Mouse (Mus musculus) neural tube, embryonic 12.5 days (tissue): ENCODE measurements around the gene Arhgap10. TPM values are rescaled to one million over a fixed set of nuclear protein-coding genes. Genes with fewer than 3 reads are reported as not detected.

Source experiments
- ATAC-seq: fragments of 200-750 bp; cut with Nextera tagmentation; 2 replicates; pipeline ENCODE4 v1.8.0; 2017; ENCODE audit warnings: low read depth, mild to moderate bottlenecking, moderate TSS enrichment, moderate library complexity; ENCODE audit not compliant: low FRiP score
- H3K27ac ChIP-seq: fragments of 300-500 bp; sonication (generic); 2 replicates; pipeline ENCODE4 v1.5.1; 2016
- H3K27me3 ChIP-seq: fragments of 300-500 bp; sonication (generic); replicated peaks from 2 replicates; pipeline ENCODE4 v1.6.1; 2016; ENCODE audit warnings: mild to moderate bottlenecking
- H3K36me3 ChIP-seq: fragments of 300-500 bp; sonication (generic); 2 replicates; pipeline ENCODE4 v1.6.1; 2016; ENCODE audit warnings: mild to moderate bottlenecking
- H3K4me1 ChIP-seq: fragments of 300-500 bp; sonication (generic); 2 replicates; pipeline ENCODE4 v1.6.1; 2016
- H3K4me2 ChIP-seq: fragments of 300-500 bp; sonication (generic); replicated peaks from 2 replicates; pipeline ENCODE4 v1.6.1; 2016; ENCODE audit warnings: mild to moderate bottlenecking
- H3K4me3 ChIP-seq: fragments of 300-500 bp; sonication (generic); 2 replicates; pipeline ENCODE4 v1.5.1; 2016
- H3K9ac ChIP-seq: fragments of 300-500 bp; sonication (generic); 2 replicates; pipeline ENCODE4 v1.6.1; 2016; ENCODE audit warnings: mild to moderate bottlenecking
- H3K9me3 ChIP-seq: fragments of 300-500 bp; sonication (generic); 2 replicates; pipeline ENCODE4 v1.6.1; 2016; ENCODE audit warnings: mild to moderate bottlenecking
- WGBS: fragments of 180-500 bp; shearing (Covaris S2); methylation state at CpG from one replicate; pipeline ENCODE4 v1.1.7; 2016; 5-methylcytosine and 5-hydroxymethylcytosine counted together
- polyA plus RNA-seq: library from polyadenylated mRNA; unstranded; fragments of >200 nt; fragmentation: Nextera tagmentation; extraction: Ambion mirVana; gene quantifications from 2 replicates; pipeline ENCODE4 v1.2.1, GENCODE M21; 2016

The Arhgap10 gene
- polyA plus RNA-seq, 1 experiment from 2014 or later = 12.6 TPM

DNA sequence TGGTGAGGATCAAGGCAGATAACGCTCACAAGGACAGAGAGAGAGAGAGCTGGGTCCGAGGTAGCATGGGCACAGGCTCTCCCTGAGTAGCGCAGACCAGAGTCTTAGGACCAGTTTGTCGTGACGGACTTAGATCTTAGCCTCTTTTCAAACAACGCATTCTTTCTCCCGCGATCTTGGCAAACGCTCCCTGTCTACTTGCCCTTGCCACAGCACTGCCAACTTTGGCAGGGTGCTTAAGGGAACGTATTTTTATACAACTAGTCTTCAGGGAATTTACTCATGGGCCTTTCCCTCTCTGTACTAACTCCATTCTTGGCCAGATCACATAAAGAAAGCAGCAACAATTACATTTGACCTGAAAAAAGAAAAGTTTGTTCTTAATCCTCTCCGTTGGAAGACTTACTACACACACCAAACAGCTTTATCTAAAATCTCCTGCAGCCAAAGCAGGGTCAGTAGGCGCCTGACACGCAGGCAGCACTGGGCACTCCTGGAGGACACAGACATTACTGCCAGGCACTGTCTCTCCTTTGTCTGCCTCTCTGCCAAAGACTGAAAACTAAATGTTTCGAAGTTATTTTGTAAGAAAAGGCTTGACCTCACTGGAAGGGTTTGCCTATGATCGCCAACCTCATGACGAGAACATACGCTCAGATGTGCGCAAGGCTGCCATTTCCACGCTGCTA, 109.1 kb downstream of the Arhgap10 start:
- H3K4me2 ChIP-seq = no peak overlapping the region
- H3K36me3 ChIP-seq = 0 out of 2 replicates have a peak, but pooled peaks cover 3% of the 10 kb centered on the region
- H3K9me3 ChIP-seq = no peaks in the 10 kb centered on the region
- no peak overlapping the region for H3K9ac ChIP-seq
- H3K27ac ChIP-seq = no peak overlapping the region
- no peak overlapping the region for H3K4me3 ChIP-seq
- WGBS = 94% methylated on average over 19 of the region's 19 CpGs
- no peaks in the 10 kb centered on the region for H3K27me3 ChIP-seq
- no peak for ATAC-seq
- H3K4me1 ChIP-seq = no peaks in the 10 kb centered on the region

DNA sequence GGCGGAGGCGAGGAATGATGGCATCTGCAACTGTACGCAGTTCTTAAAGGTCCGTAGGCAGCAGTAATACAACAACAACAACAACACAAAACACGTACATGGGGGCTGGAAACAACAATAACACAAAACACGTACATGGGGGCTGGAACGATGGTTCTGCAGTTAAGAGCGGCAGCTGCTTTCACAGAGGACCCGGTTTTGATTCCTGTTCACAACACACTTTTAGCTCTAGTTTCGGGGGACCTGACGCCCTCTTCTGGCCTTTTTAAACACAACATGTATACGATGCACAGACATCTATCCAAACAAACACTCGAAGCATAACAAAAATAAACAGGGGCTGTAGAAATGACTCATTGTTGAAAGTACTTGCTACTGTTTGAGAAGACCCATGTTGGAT, 110.9 kb downstream of the Arhgap10 start:
- Histone ChIP-seq H3K27ac (no peak overlapping the region), H3K4me3 (no peak overlapping the region), H3K36me3 (no peaks in the 10 kb centered on the region), H3K9ac (no peak overlapping the region), H3K4me2 (no peak overlapping the region), H3K27me3 (no peaks in the 10 kb centered on the region), H3K4me1 (no peaks in the 10 kb centered on the region), H3K9me3 (no peaks in the 10 kb centered on the region)
- ATAC-seq = no peak
- WGBS = 70% methylated on average over 13 of the region's 13 CpGs

DNA sequence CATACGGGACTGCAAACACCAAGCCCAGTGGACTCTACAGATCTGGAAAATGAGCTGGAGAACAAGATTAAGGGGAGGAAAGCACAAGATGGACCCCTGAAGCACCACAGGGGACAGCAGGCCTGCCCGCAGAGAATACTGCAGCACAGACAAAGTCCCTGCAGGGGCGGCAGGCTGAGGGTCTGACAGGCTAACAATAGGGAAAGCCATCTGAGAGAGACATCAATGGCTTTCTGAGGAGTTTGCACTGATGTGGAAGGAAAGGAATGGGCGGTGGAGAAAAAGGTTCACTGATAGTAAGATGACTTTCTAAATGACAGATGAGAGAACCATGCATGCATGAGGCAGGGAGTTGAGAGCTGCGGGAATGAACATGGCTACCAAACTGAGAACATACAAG, 111.3 kb downstream of the Arhgap10 start:
- 0 out of 2 replicates have a peak, but pooled peaks have one; percentile 56 for ATAC-seq
- no peak overlapping the region for H3K4me3 ChIP-seq
- WGBS = 42% methylated on average over 5 of the region's 5 CpGs
- no peaks in the 10 kb centered on the region for H3K9me3 ChIP-seq
- no peak overlapping the region for H3K4me2 ChIP-seq
- H3K27ac ChIP-seq = no peak overlapping the region
- no peaks in the 10 kb centered on the region for H3K4me1 ChIP-seq
- no peak overlapping the region for H3K9ac ChIP-seq
- no peaks in the 10 kb centered on the region for H3K36me3 ChIP-seq
- H3K27me3 ChIP-seq = no peaks in the 10 kb centered on the region

DNA sequence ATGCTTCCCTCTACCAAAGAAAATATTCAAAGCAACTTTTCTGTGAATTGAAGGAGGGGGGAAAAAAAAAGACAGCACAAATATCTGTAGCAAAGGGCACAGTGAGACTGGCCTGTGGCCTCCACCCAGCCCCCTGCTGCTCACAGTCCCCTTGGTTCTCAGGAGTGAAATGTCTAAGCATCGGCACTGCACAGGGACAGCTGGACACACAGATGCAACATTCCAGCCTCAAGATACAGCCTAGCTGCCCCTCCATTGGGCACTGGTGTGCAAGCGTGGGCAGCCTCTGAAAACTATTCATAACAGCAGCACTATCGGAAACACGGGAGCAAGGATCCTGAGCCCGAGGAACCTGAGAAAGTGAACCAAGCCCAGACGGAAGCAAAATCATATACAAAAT, 113.7 kb downstream of the Arhgap10 start:
- no peak overlapping the region for H3K9ac ChIP-seq
- H3K9me3 ChIP-seq = no peaks in the 10 kb centered on the region
- 74% methylated on average over 6 of the region's 6 CpGs for WGBS

DNA sequence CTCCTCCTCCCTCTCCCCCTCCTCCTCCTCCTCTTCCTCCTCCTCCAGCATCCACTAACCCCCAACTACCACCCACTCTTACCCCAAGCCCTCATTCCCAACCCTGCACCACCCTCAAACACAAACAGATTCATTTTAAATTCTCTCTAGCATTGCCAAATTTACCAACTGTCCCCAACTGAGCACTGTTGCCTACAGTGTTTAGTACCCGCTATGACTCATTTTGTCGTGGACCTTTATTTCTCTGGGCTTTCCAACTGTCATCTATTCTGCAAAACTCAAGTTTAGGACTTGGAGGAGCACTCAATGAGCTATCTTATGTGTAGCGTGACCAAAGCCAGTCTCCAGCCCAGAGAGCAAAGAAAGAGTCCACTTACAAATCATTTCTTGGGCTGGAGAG, 115.8 kb downstream of the Arhgap10 start:
- H3K36me3 ChIP-seq = peaks cover 10% of the 10 kb centered on the region; the same call in 1 of the 2 replicates
- H3K27me3 ChIP-seq = no peaks in the 10 kb centered on the region
- 92% methylated on average over 3 of the region's 3 CpGs for WGBS
- no peak overlapping the region for H3K27ac ChIP-seq
- ATAC-seq = no peak
- no peak overlapping the region for H3K4me2 ChIP-seq
- no peak overlapping the region for H3K4me3 ChIP-seq
- H3K9ac ChIP-seq = no peak overlapping the region
- H3K9me3 ChIP-seq = 0 out of 2 replicates have a peak, but pooled peaks cover 9% of the 10 kb centered on the region
- H3K4me1 ChIP-seq = no peaks in the 10 kb centered on the region

More for the DNA sequence above, 113.7 kb downstream of the Arhgap10 start:
- no peak for ATAC-seq
- no peaks in the 10 kb centered on the region for H3K27me3 ChIP-seq
- no peak overlapping the region for H3K4me3 ChIP-seq
- no peaks in the 10 kb centered on the region for H3K36me3 ChIP-seq
- H3K4me1 ChIP-seq = no peaks in the 10 kb centered on the region
- H3K27ac ChIP-seq = no peak overlapping the region
- no peak overlapping the region for H3K4me2 ChIP-seq

DNA sequence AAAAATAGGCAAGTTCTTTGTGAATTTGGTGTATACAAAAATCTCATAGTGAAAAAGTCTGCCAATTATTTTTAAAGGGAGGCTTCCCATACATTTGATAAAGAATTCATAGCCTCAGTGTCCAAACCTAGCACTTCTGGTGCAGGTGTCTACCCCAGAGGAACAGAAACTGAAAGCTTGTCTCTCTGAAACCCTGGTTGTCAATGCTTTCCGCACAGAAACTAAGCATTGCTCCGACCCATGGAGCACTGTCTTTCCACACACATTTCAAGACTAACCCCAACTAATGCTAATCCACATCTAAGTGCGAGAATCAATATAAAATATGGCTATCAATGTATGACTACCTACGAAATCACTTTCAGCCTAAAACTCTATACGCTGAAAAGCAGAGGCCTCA, 116.6 kb downstream of the Arhgap10 start:
- 0 out of 2 replicates have a peak, but pooled peaks cover 14% of the 10 kb centered on the region for H3K9me3 ChIP-seq
- WGBS = 96% methylated on average over 5 of the region's 5 CpGs

DNA sequence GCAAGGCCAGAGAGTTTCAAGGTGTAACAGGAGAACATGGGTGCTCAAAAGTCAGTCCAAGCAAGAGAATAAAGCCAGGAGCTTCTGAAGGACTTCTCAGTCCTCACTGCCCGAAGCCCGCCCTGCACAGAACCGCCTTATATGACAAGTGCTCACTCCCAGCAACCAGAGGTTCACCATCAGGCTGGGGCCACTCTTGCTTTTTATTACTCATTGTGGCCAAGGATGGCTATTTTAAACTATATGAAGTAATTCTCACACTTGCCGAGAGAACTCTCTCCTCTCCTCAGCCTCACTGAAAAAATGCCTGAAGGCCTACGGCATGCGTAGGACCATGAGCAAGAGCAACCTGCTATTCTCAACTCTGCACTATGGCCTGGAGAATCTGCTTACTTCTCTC, 133.7 kb downstream of the Arhgap10 start:
- H3K27ac ChIP-seq = no peak overlapping the region
- H3K36me3 ChIP-seq = no peaks in the 10 kb centered on the region; the same call in 1 of the 2 replicates
- no peak overlapping the region for H3K9ac ChIP-seq
- no peak overlapping the region for H3K4me2 ChIP-seq
- H3K9me3 ChIP-seq = no peaks in the 10 kb centered on the region
- H3K4me1 ChIP-seq = no peaks in the 10 kb centered on the region
- 95% methylated on average over 6 of the region's 6 CpGs for WGBS
- H3K27me3 ChIP-seq = no peaks in the 10 kb centered on the region
- no peak overlapping the region for H3K4me3 ChIP-seq
- no peak for ATAC-seq

More for the DNA sequence above, 116.6 kb downstream of the Arhgap10 start:
- Histone ChIP-seq H3K4me1 (no peaks in the 10 kb centered on the region), H3K27ac (no peak overlapping the region), H3K36me3 (peaks cover 15% of the 10 kb centered on the region; the same call in 1 of the 2 replicates), H3K27me3 (no peaks in the 10 kb centered on the region), H3K4me3 (no peak overlapping the region), H3K4me2 (no peak overlapping the region), H3K9ac (no peak overlapping the region)
- ATAC-seq = no peak

DNA sequence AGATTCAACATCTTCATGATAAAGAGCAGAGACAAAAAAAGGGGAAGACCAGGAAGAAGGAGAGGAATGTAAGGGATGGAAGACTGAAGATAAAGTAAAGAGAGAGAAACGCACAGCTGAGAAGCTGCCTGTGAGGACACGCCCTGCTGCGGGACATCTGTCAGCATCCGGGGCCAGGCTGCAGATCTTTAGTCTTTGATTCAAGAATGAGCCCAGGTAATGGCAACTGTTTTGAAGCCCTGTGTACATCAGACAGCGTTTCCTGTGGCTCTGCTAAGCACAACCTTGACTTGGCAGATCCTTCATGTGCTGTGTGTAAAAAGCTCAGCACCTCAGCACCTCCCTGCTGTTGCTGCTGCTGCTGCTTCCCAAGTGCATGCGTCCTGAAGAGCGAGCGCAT, 134.1 kb downstream of the Arhgap10 start:
- no peak overlapping the region for H3K27ac ChIP-seq
- H3K4me1 ChIP-seq = no peaks in the 10 kb centered on the region
- H3K36me3 ChIP-seq = no peaks in the 10 kb centered on the region; the same call in 1 of the 2 replicates
- no peak overlapping the region for H3K4me3 ChIP-seq
- no peak overlapping the region for H3K4me2 ChIP-seq
- H3K9me3 ChIP-seq = no peaks in the 10 kb centered on the region
- 93% methylated on average over 8 of the region's 8 CpGs for WGBS
- no peak for ATAC-seq
- H3K27me3 ChIP-seq = no peaks in the 10 kb centered on the region
- H3K9ac ChIP-seq = no peak overlapping the region

DNA sequence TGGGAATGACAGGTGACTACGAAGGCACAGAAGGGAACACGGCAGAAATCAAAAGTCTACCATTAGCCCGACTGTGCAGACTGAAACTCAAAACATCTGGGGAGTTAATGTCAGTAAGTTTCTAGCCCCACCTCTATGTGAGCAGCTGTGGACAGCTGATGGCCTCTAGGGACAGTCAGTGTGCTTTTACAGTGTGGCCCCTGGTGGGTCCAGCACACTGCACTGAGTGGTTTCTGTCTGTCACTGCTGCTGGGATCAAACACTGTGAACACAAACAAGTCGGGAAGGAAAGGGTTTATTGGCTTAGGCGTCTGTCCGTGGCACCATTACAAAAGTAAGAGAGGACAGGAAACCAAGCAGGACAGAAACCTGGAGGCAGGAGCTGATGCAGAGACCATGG, 136.9 kb downstream of the Arhgap10 start:
- Histone ChIP-seq H3K27ac (no peak overlapping the region), H3K4me1 (no peaks in the 10 kb centered on the region), H3K4me2 (no peak overlapping the region), H3K9ac (no peak overlapping the region), H3K4me3 (no peak overlapping the region), H3K27me3 (no peaks in the 10 kb centered on the region), H3K36me3 (no peaks in the 10 kb centered on the region; the same call in 1 of the 2 replicates), H3K9me3 (no peaks in the 10 kb centered on the region)
- ATAC-seq = no peak
- WGBS = 70% methylated on average over 6 of the region's 6 CpGs

DNA sequence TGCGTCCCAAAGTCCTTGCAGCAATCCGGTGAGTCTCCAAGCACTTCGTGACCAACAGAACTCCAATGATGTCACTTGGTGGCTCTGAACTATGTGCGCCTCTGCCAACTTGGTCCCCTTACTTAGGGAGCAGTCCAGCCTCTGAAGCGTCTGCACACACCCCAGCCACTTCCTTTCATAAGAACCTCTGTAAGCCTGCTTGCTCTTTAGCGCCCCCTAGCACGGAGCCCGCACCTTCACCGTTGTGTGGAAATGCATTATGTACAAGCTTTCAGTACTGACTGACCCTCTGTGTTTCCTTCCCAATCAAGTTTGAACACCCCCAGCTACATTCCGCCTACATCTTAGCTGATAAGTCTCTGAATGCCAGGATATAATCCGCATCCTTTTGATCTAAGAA, 138.5 kb downstream of the Arhgap10 start:
- no peak overlapping the region for H3K4me3 ChIP-seq
- H3K4me2 ChIP-seq = no peak overlapping the region
- WGBS = 62% methylated on average over 11 of the region's 11 CpGs
- H3K36me3 ChIP-seq = no peaks in the 10 kb centered on the region; the same call in 1 of the 2 replicates
- H3K27me3 ChIP-seq = no peaks in the 10 kb centered on the region
- H3K4me1 ChIP-seq = no peaks in the 10 kb centered on the region
- no peaks in the 10 kb centered on the region for H3K9me3 ChIP-seq
- ATAC-seq = 0 out of 2 replicates have a peak, but pooled peaks have one; percentile 34
- H3K27ac ChIP-seq = no peak overlapping the region
- no peak overlapping the region for H3K9ac ChIP-seq

DNA sequence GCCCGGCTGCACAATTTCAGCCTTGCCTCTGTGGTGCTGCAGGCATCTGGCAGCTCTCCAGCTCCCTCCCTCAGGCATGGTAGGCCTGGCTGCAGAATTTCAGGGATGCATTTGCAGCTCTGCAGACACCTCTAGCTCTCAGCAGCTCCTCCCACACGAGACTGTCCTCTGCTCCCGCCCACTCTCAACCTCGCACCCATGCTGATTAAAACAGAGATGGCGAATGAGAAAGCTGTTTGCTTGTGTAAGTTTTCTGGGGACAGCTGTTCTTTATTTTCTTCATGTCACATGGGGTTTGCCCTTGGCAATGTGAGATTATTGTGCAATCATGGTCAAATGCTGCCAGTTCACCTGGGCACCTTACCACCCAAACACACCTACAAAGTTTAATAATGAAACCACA, 141.3 kb downstream of the Arhgap10 start:
- ATAC-seq = no peak
- H3K4me3 ChIP-seq = no peak overlapping the region
- no peaks in the 10 kb centered on the region for H3K36me3 ChIP-seq
- no peak overlapping the region for H3K4me2 ChIP-seq
- no peaks in the 10 kb centered on the region for H3K9me3 ChIP-seq
- no peak overlapping the region for H3K9ac ChIP-seq
- no peaks in the 10 kb centered on the region for H3K4me1 ChIP-seq
- no peaks in the 10 kb centered on the region for H3K27me3 ChIP-seq
- WGBS = 58% methylated on average over 5 of the region's 5 CpGs
- H3K27ac ChIP-seq = no peak overlapping the region

DNA sequence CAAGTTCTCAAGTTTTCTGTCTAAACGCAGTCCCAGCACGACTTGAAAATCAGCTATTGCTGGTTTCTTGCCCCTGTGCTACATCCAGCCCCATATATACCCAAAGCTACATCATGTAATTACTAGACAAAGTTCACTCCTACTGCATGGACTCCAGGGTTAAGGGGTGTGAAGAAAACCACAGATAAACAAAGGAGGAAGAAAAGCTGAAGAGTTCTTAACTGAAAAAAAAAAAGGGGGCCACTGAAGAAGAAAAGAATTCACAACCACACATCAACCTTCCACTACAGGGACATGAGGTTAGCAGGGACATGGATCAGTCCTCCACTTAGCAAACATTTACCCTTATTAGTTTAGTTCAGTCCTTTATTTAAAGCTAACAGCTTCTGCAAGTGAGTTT, 141.8 kb downstream of the Arhgap10 start:
- no peaks in the 10 kb centered on the region for H3K36me3 ChIP-seq
- no peak overlapping the region for H3K4me2 ChIP-seq
- H3K27ac ChIP-seq = no peak overlapping the region
- H3K4me3 ChIP-seq = no peak overlapping the region
- no peaks in the 10 kb centered on the region for H3K4me1 ChIP-seq
- no peaks in the 10 kb centered on the region for H3K27me3 ChIP-seq
- no peaks in the 10 kb centered on the region for H3K9me3 ChIP-seq
- ATAC-seq = no peak
- WGBS = 97% methylated on average over 2 of the region's 2 CpGs
- H3K9ac ChIP-seq = no peak overlapping the region

DNA sequence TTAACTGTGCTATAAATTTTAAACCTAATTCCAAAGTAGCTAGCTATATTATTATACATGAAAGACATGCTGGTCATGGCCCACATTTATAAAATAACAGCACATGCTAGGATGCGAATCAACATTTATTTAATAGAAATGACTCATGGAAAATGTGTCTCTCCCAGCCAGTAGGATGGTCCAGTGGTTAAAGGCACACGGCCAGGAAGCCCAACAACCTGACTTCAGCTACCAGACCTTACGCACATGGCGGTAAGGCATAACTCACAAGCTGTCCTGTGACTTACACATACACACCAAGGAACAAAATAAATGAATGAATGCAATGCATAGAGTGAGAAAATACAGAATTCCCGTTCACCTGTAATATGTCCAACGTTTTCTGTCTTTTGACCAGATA, 146.7 kb downstream of the Arhgap10 start:
- Histone ChIP-seq H3K4me1 (peaks cover 7% of the 10 kb centered on the region), H3K27me3 (no peaks in the 10 kb centered on the region), H3K9me3 (no peaks in the 10 kb centered on the region), H3K4me2 (no peak overlapping the region), H3K4me3 (no peak overlapping the region), H3K36me3 (no peaks in the 10 kb centered on the region), H3K9ac (no peak overlapping the region), H3K27ac (no peak overlapping the region)
- ATAC-seq = no peak
- 95% methylated on average over 6 of the region's 6 CpGs for WGBS
